In genomic region chr9:102115326-102115725, GRCm38 (mm10) we compare ENCODE assay signal across 28 mouse cellular contexts.
DNase-seq lines count a peak whose midpoint lies in the region; ATAC-seq lines count a peak whose summit lies in the region.
"Had no signal": no experiment of that assay in that cellular context is flagged by ENCODE, and none has a peak within 500 bp of the region (broad histone marks: within the 10 kb centered on the region; RNA-seq: fewer than 3 reads in every experiment).

No protein-coding gene starts in this region.

- ATAC-seq in forebrain, embryonic 11.5 days (replicated peaks; ENCODE audit: low FRiP score) = no peak
- no peak for ATAC-seq in forebrain, embryonic 16.5 days
- ATAC-seq: inflammation-experienced regulatory T-cells, adult 6 months had no signal

- no peak overlapping the region for H3K9ac ChIP-seq in forebrain, embryonic 11.5 days (ENCODE audit: low read length)
- H3K9ac ChIP-seq in forebrain, embryonic 16.5 days (replicated peaks; ENCODE audit: low read depth, low read length) = no peak overlapping the region
- H3K9ac ChIP-seq: forebrain, embryonic 12.5 days; hindbrain, embryonic 14.5 days; limb, embryonic 13.5 days; lung, embryonic 15.5 days; midbrain, embryonic 12.5 days; neural tube, embryonic 15.5 days had no signal

- no peak overlapping the region for H3K4me3 ChIP-seq in forebrain, embryonic 11.5 days (ENCODE audit: low read depth, low read length)
- no peak overlapping the region for H3K4me3 ChIP-seq in forebrain, embryonic 16.5 days (replicated peaks; ENCODE audit: low read length)
- H3K4me3 ChIP-seq: erythroblast, embryonic 14.5 days; forebrain, embryonic 12.5 days; heart, embryonic 10.5 days; left cerebral cortex, adult 2 months; limb, embryonic 13.5 days; lung, embryonic 15.5 days; midbrain, embryonic 12.5 days; neural tube, embryonic 15.5 days had no signal

- WGBS in forebrain, embryonic 11.5 days = 91% methylated on average over 10 of the region's 10 CpGs
- 84% methylated on average over 10 of the region's 10 CpGs for WGBS in forebrain, embryonic 16.5 days

- no peaks in the 10 kb centered on the region for H3K4me1 ChIP-seq in forebrain, embryonic 11.5 days (replicated peaks; ENCODE audit: control insufficient read depth, insufficient read depth, low read length)
- H3K4me1 ChIP-seq in forebrain, embryonic 16.5 days (replicated peaks; ENCODE audit: control insufficient read depth, insufficient read depth, low read length) = no peaks in the 10 kb centered on the region
- H3K4me1 ChIP-seq: heart, embryonic 10.5 days; limb, embryonic 13.5 days; lung, embryonic 15.5 days; midbrain, embryonic 12.5 days had no signal

- peak; percentile 22 for DNase-seq in forebrain, embryonic 11.5 days (ENCODE audit: low spot score)
- peak; percentile 30 for DNase-seq in retina, postnatal 1 day
- no peak for DNase-seq in retina, embryonic 14.5 days (ENCODE audit: low spot score)
- peak; percentile 88 for DNase-seq in cerebellum, adult 9-11 months
- DNase-seq in right cerebral cortex, postnatal 10 days (ENCODE audit: low spot score in 2 of 2) = no peak
- DNase-seq in thymus, adult 18-20 months = no peak
- no peak for DNase-seq in spleen, postnatal 10 days (ENCODE audit: low spot score in 2 of 2)
- DNase-seq: adrenal gland, adult 8-10 months; gastrocnemius, postnatal 14 days; heart, postnatal 4 days; kidney, adult 11 months; kidney, postnatal 14 days; layer of hippocampus, adult 9-11 months; right cerebral cortex, adult 18-20 months; right cerebral cortex, postnatal 4 days had no signal

- no peaks in the 10 kb centered on the region for H3K36me3 ChIP-seq in forebrain, embryonic 11.5 days (ENCODE audit: control insufficient read depth, insufficient read depth, low read length)
- H3K36me3 ChIP-seq in forebrain, embryonic 16.5 days (ENCODE audit: control insufficient read depth, insufficient read depth) = no peaks in the 10 kb centered on the region
- H3K36me3 ChIP-seq: forebrain, embryonic 12.5 days; G1E; heart, embryonic 10.5 days; limb, embryonic 13.5 days; lung, embryonic 15.5 days; midbrain, embryonic 12.5 days; neural tube, embryonic 15.5 days had no signal

- no peaks in the 10 kb centered on the region for H3K9me3 ChIP-seq in forebrain, embryonic 11.5 days (ENCODE audit: control insufficient read depth, low read length)
- no peaks in the 10 kb centered on the region for H3K9me3 ChIP-seq in forebrain, embryonic 16.5 days (ENCODE audit: control insufficient read depth, low read length)
- H3K9me3 ChIP-seq: forebrain, embryonic 12.5 days; heart, embryonic 10.5 days; limb, embryonic 13.5 days; lung, embryonic 15.5 days; midbrain, embryonic 12.5 days; neural tube, embryonic 15.5 days had no signal

- H3K27ac ChIP-seq in forebrain, embryonic 11.5 days (ENCODE audit: low read depth, low read length) = no peak overlapping the region
- no peak overlapping the region for H3K27ac ChIP-seq in forebrain, embryonic 16.5 days (ENCODE audit: low read length)
- H3K27ac ChIP-seq: forebrain, embryonic 12.5 days; heart, embryonic 10.5 days; hindbrain, embryonic 14.5 days; left cerebral cortex, adult 2 months; limb, embryonic 13.5 days; lung, embryonic 15.5 days; midbrain, embryonic 12.5 days; neural tube, embryonic 15.5 days had no signal

- no peaks in the 10 kb centered on the region for H3K27me3 ChIP-seq in forebrain, embryonic 11.5 days (ENCODE audit: control insufficient read depth, insufficient read depth, low read length)
- no peaks in the 10 kb centered on the region for H3K27me3 ChIP-seq in forebrain, embryonic 16.5 days (replicated peaks; ENCODE audit: control insufficient read depth, insufficient read depth, low read length)
- H3K27me3 ChIP-seq: limb, embryonic 13.5 days; lung, embryonic 15.5 days; neural tube, embryonic 15.5 days had no signal

- H3K4me2 ChIP-seq in forebrain, embryonic 11.5 days (ENCODE audit: low read depth, low read length, severe bottlenecking) = no peak overlapping the region
- H3K4me2 ChIP-seq in forebrain, embryonic 16.5 days (ENCODE audit: low read length) = no peak overlapping the region
- H3K4me2 ChIP-seq: forebrain, embryonic 12.5 days; hindbrain, embryonic 14.5 days; limb, embryonic 13.5 days; liver, embryonic 11.5 days; lung, embryonic 15.5 days; midbrain, embryonic 12.5 days; neural tube, embryonic 15.5 days had no signal

Comparison
In these comparisons a context has a peak if more than half of its experiments do, and no peak if none do; other contexts are left out.
1. DNase-seq: peak in forebrain, embryonic 11.5 days (single experiment), retina, postnatal 1 day (single experiment) and cerebellum, adult 9-11 months (single experiment); none in retina, embryonic 14.5 days (single experiment), right cerebral cortex, postnatal 10 days (0 of 2), thymus, adult 18-20 months (0 of 2) and spleen, postnatal 10 days (0 of 2).